In the genomic region with DNA sequence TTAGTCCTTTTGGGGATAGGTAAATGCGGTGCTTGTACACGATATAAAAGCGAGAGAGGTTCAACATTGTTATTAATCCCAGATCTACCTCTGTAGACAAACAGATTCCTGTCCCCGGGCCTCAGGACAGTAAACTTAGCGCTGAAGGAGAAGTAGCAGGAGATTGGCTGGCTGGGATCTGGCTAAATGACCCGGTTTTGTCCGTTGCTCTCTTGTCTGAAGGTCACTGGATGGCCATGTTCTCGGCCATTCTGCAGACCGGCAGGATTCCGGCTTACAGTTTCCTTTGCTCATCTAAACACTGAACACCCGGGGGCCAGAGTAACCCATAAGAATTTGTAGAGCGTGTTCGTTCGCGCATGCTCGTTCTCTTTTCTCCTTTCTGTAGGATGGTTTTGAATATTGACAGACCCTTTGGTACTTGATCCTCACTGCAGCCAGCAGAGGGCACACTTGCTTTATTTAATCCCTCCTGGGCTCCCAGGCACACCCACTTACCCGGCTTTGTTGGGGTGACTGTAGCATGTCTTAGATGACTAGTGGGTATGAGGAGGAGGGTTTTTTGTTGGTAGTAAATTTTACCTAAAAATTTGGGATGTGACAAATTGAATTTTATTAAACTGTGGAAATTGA, we compare ENCODE assay signal across 8 mouse cellular contexts. TPM values are rescaled to one million over a fixed set of nuclear protein-coding genes. Genes with fewer than 3 reads are reported as not detected.
A peak's percentile ranks its signal among the peaks of the same experiment; 100 is the strongest.
DNase-seq lines count a peak whose midpoint lies in the region; ATAC-seq lines count a peak whose summit lies in the region.

No protein-coding gene starts in this region.

- 21% methylated on average over 17 of the region's 17 CpGs for WGBS in forebrain, embryonic 13.5 days
- 16% methylated on average over 17 of the region's 17 CpGs for WGBS in liver, embryonic 15.5 days (ENCODE audit: insufficient replicate concordance)
- 19% methylated on average over 17 of the region's 17 CpGs for WGBS in neural tube, embryonic 11.5 days
- 19% methylated on average over 17 of the region's 17 CpGs for WGBS in stomach, embryonic 15.5 days

- peak overlapping the region; percentile 62 for H3K4me2 ChIP-seq in forebrain, embryonic 13.5 days
- peak overlapping the region; percentile 52 for H3K4me2 ChIP-seq in liver, embryonic 15.5 days
- peak overlapping the region; percentile 41 for H3K4me2 ChIP-seq in neural tube, embryonic 11.5 days (ENCODE audit: low read depth)
- H3K4me2 ChIP-seq in stomach, embryonic 15.5 days, result peak overlapping the region; percentile 43

- peak; percentile 74 to 81 for DNase-seq in CD8-positive naive resting alpha-beta T cell, adult 2 months (ENCODE audit: low read depth in 2 of 2, low spot score in 2 of 2)
- DNase-seq in c-Kit-positive CD71-positive TER-119-negative erythroid progenitor cells, embryonic 14.5 days (ENCODE audit: low read depth), result peak; percentile 69
- DNase-seq in heart, postnatal 10 days, result peak; percentile 85 to 92
- DNase-seq in kidney, postnatal 36 days, result peak; percentile 78 to 91
- DNase-seq in neural tube, embryonic 11.5 days (ENCODE audit: low spot score), result peak; percentile 88

- no peaks in the 10 kb centered on the region for H3K27me3 ChIP-seq in forebrain, embryonic 13.5 days
- peaks cover 24% of the 10 kb centered on the region for H3K27me3 ChIP-seq in liver, embryonic 15.5 days
- H3K27me3 ChIP-seq in neural tube, embryonic 11.5 days (ENCODE audit: control insufficient read depth, insufficient read depth, low read length), result no peaks in the 10 kb centered on the region
- no peaks in the 10 kb centered on the region for H3K27me3 ChIP-seq in stomach, embryonic 15.5 days (replicated peaks)

- H3K4me3 ChIP-seq in forebrain, embryonic 13.5 days, result peak overlapping the region; percentile 30
- 0 out of 2 replicates have a peak overlapping the region, but pooled peaks have one; percentile 21 for H3K4me3 ChIP-seq in liver, embryonic 15.5 days (replicated peaks)
- peak overlapping the region; percentile 24 for H3K4me3 ChIP-seq in neural tube, embryonic 11.5 days (ENCODE audit: low read depth, low read length)
- H3K4me3 ChIP-seq in stomach, embryonic 15.5 days (replicated peaks), result peak overlapping the region; percentile 32

- H3K4me1 ChIP-seq in forebrain, embryonic 13.5 days, result peaks cover 45% of the 10 kb centered on the region
- peaks cover 3% of the 10 kb centered on the region; the same call in 1 of the 2 replicates for H3K4me1 ChIP-seq in liver, embryonic 15.5 days (replicated peaks)
- 0 out of 2 replicates have a peak, but pooled peaks cover 2% of the 10 kb centered on the region for H3K4me1 ChIP-seq in neural tube, embryonic 11.5 days (ENCODE audit: control insufficient read depth, insufficient read depth, low read length)
- H3K4me1 ChIP-seq in stomach, embryonic 15.5 days, result no peaks in the 10 kb centered on the region

- peak; percentile 75 for ATAC-seq in forebrain, embryonic 13.5 days
- no peak for ATAC-seq in liver, embryonic 15.5 days (ENCODE audit: insufficient read depth)
- ATAC-seq in neural tube, embryonic 11.5 days (ENCODE audit: insufficient read depth, low FRiP score, low TSS enrichment), result 0 out of 2 replicates have a peak, but pooled peaks have one; percentile 53
- no peak for ATAC-seq in stomach, embryonic 15.5 days (ENCODE audit: insufficient read depth, low FRiP score, low read depth)

- peak overlapping the region; percentile 56 for H3K9ac ChIP-seq in forebrain, embryonic 13.5 days
- no peak overlapping the region for H3K9ac ChIP-seq in liver, embryonic 15.5 days
- peak overlapping the region; percentile 44; the same call in 1 of the 2 replicates for H3K9ac ChIP-seq in neural tube, embryonic 11.5 days (ENCODE audit: low read length)
- H3K9ac ChIP-seq in stomach, embryonic 15.5 days, result no peak overlapping the region

- no peaks in the 10 kb centered on the region for H3K36me3 ChIP-seq in forebrain, embryonic 13.5 days (ENCODE audit: poor library complexity, severe bottlenecking)
- H3K36me3 ChIP-seq in liver, embryonic 15.5 days (replicated peaks), result no peaks in the 10 kb centered on the region
- no peaks in the 10 kb centered on the region for H3K36me3 ChIP-seq in neural tube, embryonic 11.5 days (ENCODE audit: control insufficient read depth, insufficient read depth, low read length)
- H3K36me3 ChIP-seq in stomach, embryonic 15.5 days, result no peaks in the 10 kb centered on the region

- no peak overlapping the region for H3K27ac ChIP-seq in forebrain, embryonic 13.5 days
- no peak overlapping the region for H3K27ac ChIP-seq in liver, embryonic 15.5 days (replicated peaks)
- H3K27ac ChIP-seq in neural tube, embryonic 11.5 days (ENCODE audit: low read depth, low read length), result no peak overlapping the region
- no peak overlapping the region for H3K27ac ChIP-seq in stomach, embryonic 15.5 days

- intact Hi-C loops in heart, postnatal 10 days (cut with DNase I), result loop anchor here (1.0 to 10.0 kb wide), 3 partner anchors 367 to 1010 kb away; no protein-coding TSS in a partner anchor

- no peaks in the 10 kb centered on the region for H3K9me3 ChIP-seq in forebrain, embryonic 13.5 days (replicated peaks)
- no peaks in the 10 kb centered on the region for H3K9me3 ChIP-seq in liver, embryonic 15.5 days (replicated peaks)
- H3K9me3 ChIP-seq in neural tube, embryonic 11.5 days (ENCODE audit: control insufficient read depth, low read length), result no peaks in the 10 kb centered on the region
- no peaks in the 10 kb centered on the region for H3K9me3 ChIP-seq in stomach, embryonic 15.5 days

RNA-seq across cellular contexts. Expression of a gene that starts 6.0 kb away (rescaled TPM):
- polyA plus RNA-seq in forebrain, embryonic 13.5 days (2015; fragmentation: Nextera tagmentation; extraction: Ambion mirVana), result 44.4 and 45.2 TPM in 2 replicates
- 10 to 100 TPM; 11.8 to 16.2 TPM for total RNA-seq in heart, postnatal 10 days (2021)
- 0.55 and 0.67 TPM in 2 replicates for polyA plus RNA-seq in liver, embryonic 15.5 days (2015; fragmentation: Nextera tagmentation; extraction: Ambion mirVana)
- 23.6 and 24.3 TPM in 2 replicates for polyA plus RNA-seq in neural tube, embryonic 11.5 days (2014; fragmentation: Nextera tagmentation; extraction: Ambion mirVana)
- 7.2 and 7.9 TPM in 2 replicates for polyA plus RNA-seq in stomach, embryonic 15.5 days (2015; fragmentation: Nextera tagmentation; extraction: Ambion mirVana)

RNA-seq across cellular contexts. Expression of a gene that starts 36.7 kb away (rescaled TPM):
- polyA plus RNA-seq in forebrain, embryonic 13.5 days (2015; fragmentation: Nextera tagmentation; extraction: Ambion mirVana), result 21.4 and 21.6 TPM in 2 replicates
- total RNA-seq in heart, postnatal 10 days (2021), result 10 to 100 TPM; 24.3 to 29.8 TPM
- polyA plus RNA-seq in liver, embryonic 15.5 days (2015; fragmentation: Nextera tagmentation; extraction: Ambion mirVana), result 26.0 and 28.3 TPM in 2 replicates
- 25.3 and 26.7 TPM in 2 replicates for polyA plus RNA-seq in neural tube, embryonic 11.5 days (2014; fragmentation: Nextera tagmentation; extraction: Ambion mirVana)
- polyA plus RNA-seq in stomach, embryonic 15.5 days (2015; fragmentation: Nextera tagmentation; extraction: Ambion mirVana), result 42.7 and 44.6 TPM in 2 replicates

Comparison
In these comparisons a context has a peak if more than half of its experiments do, and no peak if none do; other contexts are left out.
1. ATAC-seq: peak in forebrain, embryonic 13.5 days (single experiment) and neural tube, embryonic 11.5 days (single experiment); none in liver, embryonic 15.5 days (single experiment) and stomach, embryonic 15.5 days (single experiment).
2. H3K9ac ChIP-seq: peak in forebrain, embryonic 13.5 days (single experiment) and neural tube, embryonic 11.5 days (single experiment); none in liver, embryonic 15.5 days (single experiment) and stomach, embryonic 15.5 days (single experiment).
3. Peak in every context shown above with its lines, with median percentiles within 50 percentile points of each other: DNase-seq, H3K4me2 ChIP-seq and H3K4me3 ChIP-seq.